Mouse (Mus musculus) R1 (cell line): ENCODE measurements around the gene Cubn.

Experiments used
- DNase-seq: peaks from one replicate; pipeline ENCODE4 v3.0.0-alpha.2; 2018; ENCODE audit warnings: low read depth, low spot score

Gene Cubn

GRCm38 (mm10) chr2:13237140-13237901 lies 254.3 kb downstream of the Cubn start:
- peak; percentile 59 for DNase-seq

GRCm38 (mm10) chr2:13235696-13236095 lies 255.9 kb downstream of the Cubn start:
- no peak for DNase-seq

GRCm38 (mm10) chr2:13234796-13235195 lies 256.8 kb downstream of the Cubn start:
- DNase-seq, result no peak

DNA sequence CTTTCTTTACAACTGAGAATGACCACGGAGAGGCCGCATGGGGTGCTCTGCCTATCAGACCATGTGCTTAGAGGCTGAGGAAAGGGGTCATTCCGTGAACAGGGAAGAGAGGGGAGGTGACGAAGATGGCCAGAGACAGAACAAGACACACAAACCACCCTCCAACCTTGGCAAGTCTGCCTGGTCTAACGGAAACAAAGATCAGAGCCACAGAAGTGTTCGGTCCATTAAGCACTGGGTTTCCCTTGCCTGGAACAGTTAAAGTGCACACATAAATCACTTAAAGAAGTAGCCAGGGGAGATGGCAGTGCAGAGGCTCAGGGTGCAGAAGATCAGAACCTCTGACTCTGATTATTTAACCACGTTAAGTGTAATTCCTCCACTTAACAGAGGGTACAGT lies 257.7 kb downstream of the Cubn start:
- no peak for DNase-seq

- no peak for DNase-seq
Observed at GRCm38 (mm10) chr2:13233254-13233835, 258.3 kb downstream of the Cubn start.

DNA sequence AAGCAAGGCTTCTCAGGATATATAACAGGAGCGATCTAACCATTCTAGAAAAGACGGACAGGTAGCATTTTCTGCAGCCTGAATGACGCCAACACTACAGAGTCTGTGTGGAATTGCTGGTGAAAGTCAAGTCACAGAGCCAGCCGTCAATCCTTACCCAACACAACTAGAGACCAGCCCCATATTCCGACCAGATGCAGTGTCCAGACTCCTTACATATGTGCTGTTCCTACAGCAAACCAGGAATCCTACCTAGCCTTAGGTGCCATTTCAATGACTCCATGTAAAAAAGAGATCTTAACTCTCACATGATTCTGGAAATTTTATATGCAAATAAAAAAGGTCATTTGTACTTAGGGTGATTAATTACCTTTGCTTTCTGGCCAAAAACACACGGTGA lies 259.3 kb downstream of the Cubn start:
- DNase-seq, result no peak

- no peak for DNase-seq
Observed at GRCm38 (mm10) chr2:13229686-13230085, 261.9 kb downstream of the Cubn start.
